Mouse (Mus musculus): Measurements from ENCODE around the gene Plcb4. TPM values are rescaled to one million over a fixed set of nuclear protein-coding genes. Genes with fewer than 3 reads are reported as not detected.
A peak's percentile ranks its signal among the peaks of the same experiment; 100 is the strongest.
"Not testable (repeated sequence)": the region's sequence is repeated elsewhere in the genome, so short reads cannot be mapped to it uniquely, and the experiment has no call there.

Gene Plcb4
- polyA plus RNA-seq, 1 experiment from 2014 or later, result 12.7 TPM

- Histone ChIP-seq H3K36me3 (no peaks in the 10 kb centered on the region), H3K4me3 (replicated peaks) (no peak overlapping the region), H3K27ac (no peak overlapping the region), H3K9ac (no peak overlapping the region), H3K9me3 (no peaks in the 10 kb centered on the region), H3K4me1 (replicated peaks) (no peaks in the 10 kb centered on the region), H3K27me3 (replicated peaks) (no peaks in the 10 kb centered on the region), H3K4me2 (replicated peaks) (no peak overlapping the region)
- no peak for ATAC-seq
- WGBS, result 59% methylated on average over 9 of the region's 9 CpGs
Observed at GRCm38 (mm10) chr2:135727088-135727487, 68.3 kb downstream of the Plcb4 start.

GRCm38 (mm10) chr2:135727925-135728324 is 69.1 kb downstream of the Plcb4 start:
- H3K4me1 ChIP-seq (replicated peaks), result no peaks in the 10 kb centered on the region
- WGBS, result 86% methylated on average over 4 of the region's 4 CpGs
- no peak overlapping the region for H3K9ac ChIP-seq
- no peaks in the 10 kb centered on the region for H3K27me3 ChIP-seq (replicated peaks)
- no peak for ATAC-seq
- no peak overlapping the region for H3K27ac ChIP-seq
- H3K36me3 ChIP-seq, result no peaks in the 10 kb centered on the region
- H3K4me3 ChIP-seq (replicated peaks), result no peak overlapping the region
- H3K9me3 ChIP-seq, result no peaks in the 10 kb centered on the region
- no peak overlapping the region for H3K4me2 ChIP-seq (replicated peaks)

- H3K9ac ChIP-seq, result no peak overlapping the region
- no peak overlapping the region for H3K4me3 ChIP-seq (replicated peaks)
- no peaks in the 10 kb centered on the region for H3K27me3 ChIP-seq (replicated peaks)
- H3K4me2 ChIP-seq (replicated peaks), result no peak overlapping the region
- no peaks in the 10 kb centered on the region for H3K9me3 ChIP-seq
- no peaks in the 10 kb centered on the region for H3K4me1 ChIP-seq (replicated peaks)
- ATAC-seq, result peak; percentile 74; the same call in 1 of the 2 replicates
- H3K36me3 ChIP-seq, result no peaks in the 10 kb centered on the region
- H3K27ac ChIP-seq, result no peak overlapping the region
- 56% methylated on average over 6 of the region's 6 CpGs for WGBS
Observed at GRCm38 (mm10) chr2:135731591-135731990, 72.8 kb downstream of the Plcb4 start.

- Histone ChIP-seq H3K36me3 (no peaks in the 10 kb centered on the region), H3K27me3 (replicated peaks) (no peaks in the 10 kb centered on the region), H3K4me1 (replicated peaks) (no peaks in the 10 kb centered on the region), H3K9me3 (no peaks in the 10 kb centered on the region), H3K27ac (no peak overlapping the region), H3K4me3 (replicated peaks) (no peak overlapping the region), H3K4me2 (replicated peaks) (no peak overlapping the region), H3K9ac (no peak overlapping the region)
- 62% methylated on average over 4 of the region's 4 CpGs for WGBS
- ATAC-seq, result no peak
Observed at GRCm38 (mm10) chr2:135732651-135733050, 73.8 kb downstream of the Plcb4 start.

GRCm38 (mm10) chr2:135733926-135734510 is 75.2 kb downstream of the Plcb4 start:
- 45% methylated on average over 10 of the region's 10 CpGs for WGBS
- no peak for ATAC-seq

GRCm38 (mm10) chr2:135737506-135737905 is 78.7 kb downstream of the Plcb4 start:
- H3K4me1 ChIP-seq (replicated peaks), result no peaks in the 10 kb centered on the region
- no peaks in the 10 kb centered on the region for H3K27me3 ChIP-seq (replicated peaks)
- 86% methylated on average over 9 of the region's 9 CpGs for WGBS
- ATAC-seq, result no peak
- no peak overlapping the region for H3K4me3 ChIP-seq (replicated peaks)
- no peak overlapping the region for H3K27ac ChIP-seq
- H3K36me3 ChIP-seq, result no peaks in the 10 kb centered on the region
- H3K9me3 ChIP-seq, result no peaks in the 10 kb centered on the region
- H3K9ac ChIP-seq, result no peak overlapping the region
- no peak overlapping the region for H3K4me2 ChIP-seq (replicated peaks)

More at GRCm38 (mm10) chr2:135733926-135734510, 75.2 kb downstream of the Plcb4 start:
- H3K9me3 ChIP-seq, result no peaks in the 10 kb centered on the region
- H3K27ac ChIP-seq, result no peak overlapping the region
- no peaks in the 10 kb centered on the region for H3K36me3 ChIP-seq
- H3K4me1 ChIP-seq (replicated peaks), result no peaks in the 10 kb centered on the region
- H3K4me3 ChIP-seq (replicated peaks), result no peak overlapping the region
- H3K9ac ChIP-seq, result no peak overlapping the region
- H3K4me2 ChIP-seq (replicated peaks), result no peak overlapping the region
- H3K27me3 ChIP-seq (replicated peaks), result no peaks in the 10 kb centered on the region

GRCm38 (mm10) chr2:135738022-135738780 is 79.4 kb downstream of the Plcb4 start:
- H3K27ac ChIP-seq; H3K9ac ChIP-seq; H3K9me3 ChIP-seq; H3K4me1 ChIP-seq (replicated peaks); H3K36me3 ChIP-seq; H3K4me2 ChIP-seq (replicated peaks); H3K27me3 ChIP-seq (replicated peaks); H3K4me3 ChIP-seq (replicated peaks); ATAC-seq: not testable (repeated sequence)
- WGBS, result 88% methylated on average over 7 of the region's 7 CpGs

GRCm38 (mm10) chr2:135738950-135739349 is 80.1 kb downstream of the Plcb4 start:
- Histone ChIP-seq H3K9me3 (no peaks in the 10 kb centered on the region), H3K36me3 (no peaks in the 10 kb centered on the region), H3K4me1 (replicated peaks) (0 out of 2 replicates have a peak, but pooled peaks cover 5% of the 10 kb centered on the region), H3K27ac (no peak overlapping the region), H3K4me2 (replicated peaks) (no peak overlapping the region), H3K27me3 (replicated peaks) (no peaks in the 10 kb centered on the region), H3K9ac (no peak overlapping the region), H3K4me3 (replicated peaks) (no peak overlapping the region)
- no peak for ATAC-seq
- WGBS, result 56% methylated on average over 1 of the region's 1 CpGs

GRCm38 (mm10) chr2:135742954-135743700 is 84.3 kb downstream of the Plcb4 start:
- Histone ChIP-seq H3K27ac (no peak overlapping the region), H3K9ac (no peak overlapping the region), H3K36me3 (no peaks in the 10 kb centered on the region), H3K4me1 (replicated peaks) (0 out of 2 replicates have a peak, but pooled peaks cover 5% of the 10 kb centered on the region), H3K4me2 (replicated peaks) (no peak overlapping the region), H3K9me3 (no peaks in the 10 kb centered on the region), H3K4me3 (replicated peaks) (no peak overlapping the region), H3K27me3 (replicated peaks) (no peaks in the 10 kb centered on the region)
- 39% methylated on average over 10 of the region's 10 CpGs for WGBS
- no peak for ATAC-seq

GRCm38 (mm10) chr2:135744711-135745110 is 85.9 kb downstream of the Plcb4 start:
- Histone ChIP-seq H3K36me3 (no peaks in the 10 kb centered on the region), H3K27ac (no peak overlapping the region), H3K4me1 (replicated peaks) (0 out of 2 replicates have a peak, but pooled peaks cover 5% of the 10 kb centered on the region), H3K9me3 (no peaks in the 10 kb centered on the region), H3K9ac (no peak overlapping the region), H3K27me3 (replicated peaks) (no peaks in the 10 kb centered on the region), H3K4me3 (replicated peaks) (no peak overlapping the region), H3K4me2 (replicated peaks) (no peak overlapping the region)
- WGBS, result 72% methylated on average over 8 of the region's 8 CpGs
- peak; percentile 70 for ATAC-seq

- WGBS, result 56% methylated on average over 7 of the region's 7 CpGs
- Histone ChIP-seq H3K27ac (no peak overlapping the region), H3K4me1 (replicated peaks) (0 out of 2 replicates have a peak, but pooled peaks cover 5% of the 10 kb centered on the region), H3K9me3 (no peaks in the 10 kb centered on the region), H3K4me2 (replicated peaks) (no peak overlapping the region), H3K36me3 (no peaks in the 10 kb centered on the region), H3K4me3 (replicated peaks) (no peak overlapping the region), H3K9ac (no peak overlapping the region), H3K27me3 (replicated peaks) (no peaks in the 10 kb centered on the region)
- 0 out of 2 replicates have a peak, but pooled peaks have one; percentile 53 for ATAC-seq
Observed at GRCm38 (mm10) chr2:135745126-135745525, 86.3 kb downstream of the Plcb4 start.

- no peaks in the 10 kb centered on the region for H3K36me3 ChIP-seq
- no peak overlapping the region for H3K4me2 ChIP-seq (replicated peaks)
- ATAC-seq, result no peak
- no peaks in the 10 kb centered on the region for H3K9me3 ChIP-seq
- WGBS, result 63% methylated on average over 5 of the region's 5 CpGs
- H3K27ac ChIP-seq, result no peak overlapping the region
- H3K27me3 ChIP-seq (replicated peaks), result no peaks in the 10 kb centered on the region
- no peak overlapping the region for H3K4me3 ChIP-seq (replicated peaks)
- no peak overlapping the region for H3K9ac ChIP-seq
- H3K4me1 ChIP-seq (replicated peaks), result no peaks in the 10 kb centered on the region
Observed at GRCm38 (mm10) chr2:135748441-135748840, 89.6 kb downstream of the Plcb4 start.
